Mouse (Mus musculus): ENCODE results near the gene Ptpn18. TPM values are rescaled to one million over a fixed set of nuclear protein-coding genes. Genes with fewer than 3 reads are reported as not detected.
A peak's percentile ranks its signal among the peaks of the same experiment; 100 is the strongest.

The Ptpn18 gene
- total RNA-seq, 1 experiment: 4.0 TPM

- no peak overlapping the region for H3K9ac ChIP-seq (ENCODE audit: insufficient read depth, low read depth, low read length, poor library complexity, severe bottlenecking)
- H3K36me3 ChIP-seq (ENCODE audit: control insufficient read depth, insufficient read depth, low read length, poor library complexity, severe bottlenecking): no peaks in the 10 kb centered on the region
- peaks cover 0 to 3% of the 10 kb centered on the region in 2 experiments; a peak in 1 of 4 replicates for H3K4me1 ChIP-seq (ENCODE audit: control insufficient read depth in 2 of 2, insufficient read depth in 2 of 2, low read length in 2 of 2, poor library complexity in 1 of 2)
- no peaks in the 10 kb centered on the region for H3K9me3 ChIP-seq (ENCODE audit: control insufficient read depth, insufficient read depth, low read depth, low read length)
- TF ChIP-seq MAFK (IDR thresholded peaks at IDR 0.05; ENCODE audit: insufficient read depth, low read depth, low read length): no peak
- no peak for TF ChIP-seq HCFC1 (IDR thresholded peaks at IDR 0.05; ENCODE audit: borderline replicate concordance, insufficient read depth, low read length)
- TF ChIP-seq CHD2 (IDR thresholded peaks at IDR 0.05; ENCODE audit: low read depth, low read length): no peak
- no peak overlapping the region for H3K4me3 ChIP-seq (ENCODE audit: insufficient read depth in 1 of 2, low read depth in 1 of 2, low read length in 2 of 2, poor library complexity in 1 of 2, severe bottlenecking in 1 of 2)
- in situ Hi-C loops (cut with MboI; ENCODE audit: low sequenced_read_pairs in 2 of 2, unreplicated experiment in 2 of 2): no loop called here
- no peak overlapping the region for H3K27ac ChIP-seq (ENCODE audit: insufficient read depth, low read depth, low read length, poor library complexity, severe bottlenecking)
- DNase-seq (ENCODE audit: low read depth, low spot score): no peak
Measured at GRCm38 (mm10) chr1:34458431-34458830, 1.1 kb upstream of the Ptpn18 start.

- Histone ChIP-seq H3K27ac (ENCODE audit: insufficient read depth, low read depth, low read length, poor library complexity, severe bottlenecking) (no peak overlapping the region), H3K9ac (ENCODE audit: insufficient read depth, low read depth, low read length, poor library complexity, severe bottlenecking) (peak overlapping the region; percentile 49), H3K4me1 (ENCODE audit: control insufficient read depth in 2 of 2, insufficient read depth in 2 of 2, low read length in 2 of 2, poor library complexity in 1 of 2) (peaks cover 0 to 3% of the 10 kb centered on the region in 2 experiments; a peak in 1 of 4 replicates), H3K9me3 (ENCODE audit: control insufficient read depth, insufficient read depth, low read depth, low read length) (no peaks in the 10 kb centered on the region), H3K4me3 (ENCODE audit: insufficient read depth in 1 of 2, low read depth in 1 of 2, low read length in 2 of 2, poor library complexity in 1 of 2, severe bottlenecking in 1 of 2) (peak overlapping the region; percentile 77 to 82), H3K36me3 (ENCODE audit: control insufficient read depth, insufficient read depth, low read length, poor library complexity, severe bottlenecking) (no peaks in the 10 kb centered on the region)
- TF ChIP-seq MAFK (IDR thresholded peaks at IDR 0.05; ENCODE audit: insufficient read depth, low read depth, low read length): no peak
- TF ChIP-seq ZNF384 (IDR thresholded peaks at IDR 0.05; ENCODE audit: low read depth, low read length): no peak
- no peak for TF ChIP-seq HCFC1 (IDR thresholded peaks at IDR 0.05; ENCODE audit: borderline replicate concordance, insufficient read depth, low read length)
- TF ChIP-seq CHD2 (IDR thresholded peaks at IDR 0.05; ENCODE audit: low read depth, low read length): no peak
- no peak for TF ChIP-seq ZC3H11A (IDR thresholded peaks at IDR 0.05; ENCODE audit: borderline replicate concordance, low read depth, low read length)
- in situ Hi-C loops (cut with MboI; ENCODE audit: low sequenced_read_pairs in 2 of 2, unreplicated experiment in 2 of 2): no loop called here
- no peak for DNase-seq (ENCODE audit: low read depth, low spot score)
Measured at GRCm38 (mm10) chr1:34460061-34460441, 489 bp downstream of the Ptpn18 start.

GRCm38 (mm10) chr1:34462766-34463165 is 3.2 kb downstream of the Ptpn18 start:
- peaks cover 0 to 3% of the 10 kb centered on the region in 2 experiments; a peak in 1 of 4 replicates for H3K4me1 ChIP-seq (ENCODE audit: control insufficient read depth in 2 of 2, insufficient read depth in 2 of 2, low read length in 2 of 2, poor library complexity in 1 of 2)
- no peak for TF ChIP-seq HCFC1 (IDR thresholded peaks at IDR 0.05; ENCODE audit: borderline replicate concordance, insufficient read depth, low read length)
- TF ChIP-seq ZNF384 (IDR thresholded peaks at IDR 0.05; ENCODE audit: low read depth, low read length): no peak
- no peak for TF ChIP-seq ZC3H11A (IDR thresholded peaks at IDR 0.05; ENCODE audit: borderline replicate concordance, low read depth, low read length)
- TF ChIP-seq MAFK (IDR thresholded peaks at IDR 0.05; ENCODE audit: insufficient read depth, low read depth, low read length): no peak
- no peak for TF ChIP-seq CHD2 (IDR thresholded peaks at IDR 0.05; ENCODE audit: low read depth, low read length)
- no peaks in the 10 kb centered on the region for H3K36me3 ChIP-seq (ENCODE audit: control insufficient read depth, insufficient read depth, low read length, poor library complexity, severe bottlenecking)
- H3K4me3 ChIP-seq (ENCODE audit: insufficient read depth in 1 of 2, low read depth in 1 of 2, low read length in 2 of 2, poor library complexity in 1 of 2, severe bottlenecking in 1 of 2): no peak overlapping the region
- H3K27ac ChIP-seq (ENCODE audit: insufficient read depth, low read depth, low read length, poor library complexity, severe bottlenecking): no peak overlapping the region
- H3K9ac ChIP-seq (ENCODE audit: insufficient read depth, low read depth, low read length, poor library complexity, severe bottlenecking): no peak overlapping the region
- DNase-seq (ENCODE audit: low read depth, low spot score): no peak
- no peaks in the 10 kb centered on the region for H3K9me3 ChIP-seq (ENCODE audit: control insufficient read depth, insufficient read depth, low read depth, low read length)
- in situ Hi-C loops (cut with MboI; ENCODE audit: low sequenced_read_pairs in 2 of 2, unreplicated experiment in 2 of 2): no loop called here

GRCm38 (mm10) chr1:34464310-34464817 is 4.8 kb downstream of the Ptpn18 start:
- in situ Hi-C loops (cut with MboI; ENCODE audit: low sequenced_read_pairs in 2 of 2, unreplicated experiment in 2 of 2): no loop called here
- no peak overlapping the region for H3K27ac ChIP-seq (ENCODE audit: insufficient read depth, low read depth, low read length, poor library complexity, severe bottlenecking)
- peaks cover 0 to 8% of the 10 kb centered on the region in 2 experiments; a peak in 3 of 4 replicates for H3K4me1 ChIP-seq (ENCODE audit: control insufficient read depth in 2 of 2, insufficient read depth in 2 of 2, low read length in 2 of 2, poor library complexity in 1 of 2)
- no peak for TF ChIP-seq ZNF384 (IDR thresholded peaks at IDR 0.05; ENCODE audit: low read depth, low read length)
- peak; percentile 43; the same call in 1 of the 2 replicates for TF ChIP-seq MAFK (IDR thresholded peaks at IDR 0.05; ENCODE audit: insufficient read depth, low read depth, low read length)
- no peak for TF ChIP-seq ZC3H11A (IDR thresholded peaks at IDR 0.05; ENCODE audit: borderline replicate concordance, low read depth, low read length)
- TF ChIP-seq CHD2 (IDR thresholded peaks at IDR 0.05; ENCODE audit: low read depth, low read length): no peak
- no peak for TF ChIP-seq HCFC1 (IDR thresholded peaks at IDR 0.05; ENCODE audit: borderline replicate concordance, insufficient read depth, low read length)
- no peaks in the 10 kb centered on the region for H3K9me3 ChIP-seq (ENCODE audit: control insufficient read depth, insufficient read depth, low read depth, low read length)
- no peak overlapping the region for H3K4me3 ChIP-seq (ENCODE audit: insufficient read depth in 1 of 2, low read depth in 1 of 2, low read length in 2 of 2, poor library complexity in 1 of 2, severe bottlenecking in 1 of 2)
- DNase-seq (ENCODE audit: low read depth, low spot score): no peak
- H3K36me3 ChIP-seq (ENCODE audit: control insufficient read depth, insufficient read depth, low read length, poor library complexity, severe bottlenecking): no peaks in the 10 kb centered on the region
- H3K9ac ChIP-seq (ENCODE audit: insufficient read depth, low read depth, low read length, poor library complexity, severe bottlenecking): no peak overlapping the region

GRCm38 (mm10) chr1:34465445-34465844 is 5.9 kb downstream of the Ptpn18 start:
- no peaks in the 10 kb centered on the region for H3K9me3 ChIP-seq (ENCODE audit: control insufficient read depth, insufficient read depth, low read depth, low read length)
- DNase-seq (ENCODE audit: low read depth, low spot score): no peak
- TF ChIP-seq HCFC1 (IDR thresholded peaks at IDR 0.05; ENCODE audit: borderline replicate concordance, insufficient read depth, low read length) (no peak), CHD2 (IDR thresholded peaks at IDR 0.05; ENCODE audit: low read depth, low read length) (no peak), ZC3H11A (IDR thresholded peaks at IDR 0.05; ENCODE audit: borderline replicate concordance, low read depth, low read length) (no peak), MAFK (IDR thresholded peaks at IDR 0.05; ENCODE audit: insufficient read depth, low read depth, low read length) (no peak), ZNF384 (IDR thresholded peaks at IDR 0.05; ENCODE audit: low read depth, low read length) (no peak)
- no peak overlapping the region for H3K27ac ChIP-seq (ENCODE audit: insufficient read depth, low read depth, low read length, poor library complexity, severe bottlenecking)
- H3K36me3 ChIP-seq (ENCODE audit: control insufficient read depth, insufficient read depth, low read length, poor library complexity, severe bottlenecking): no peaks in the 10 kb centered on the region
- H3K4me3 ChIP-seq (ENCODE audit: insufficient read depth in 1 of 2, low read depth in 1 of 2, low read length in 2 of 2, poor library complexity in 1 of 2, severe bottlenecking in 1 of 2): no peak overlapping the region
- H3K4me1 ChIP-seq (ENCODE audit: control insufficient read depth in 2 of 2, insufficient read depth in 2 of 2, low read length in 2 of 2, poor library complexity in 1 of 2): peaks cover 2 to 13% of the 10 kb centered on the region in 2 experiments; a peak in 3 of 4 replicates
- in situ Hi-C loops (cut with MboI; ENCODE audit: low sequenced_read_pairs in 2 of 2, unreplicated experiment in 2 of 2): no loop called here
- no peak overlapping the region for H3K9ac ChIP-seq (ENCODE audit: insufficient read depth, low read depth, low read length, poor library complexity, severe bottlenecking)

All from ES-E14 (cell line).